14 mouse cellular contexts compared by ENCODE assay signal in the genomic region with DNA sequence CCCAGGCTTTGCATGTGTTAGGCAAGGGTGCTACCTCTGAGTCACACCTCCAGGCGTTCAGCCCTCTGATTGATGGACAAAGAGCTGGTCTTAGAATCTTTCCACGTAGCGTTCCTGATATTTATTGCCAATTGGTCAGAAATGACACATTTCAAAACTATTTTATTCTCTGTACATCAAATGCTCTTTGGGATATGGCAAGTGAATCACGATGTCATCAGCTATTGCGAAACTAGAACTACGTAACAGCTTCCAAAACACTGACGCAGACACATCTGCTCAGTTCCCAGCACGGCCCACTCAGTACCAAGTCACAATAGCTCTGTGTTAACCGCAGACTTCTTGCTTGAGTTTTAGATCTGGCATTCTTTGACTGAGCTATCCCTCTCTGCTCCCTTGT. TPM values are rescaled to one million over a fixed set of nuclear protein-coding genes. Genes with fewer than 3 reads are reported as not detected.
DNase-seq lines count a peak whose midpoint lies in the region.
"Had no signal": no experiment of that assay in that cellular context is flagged by ENCODE, and none has a peak within 500 bp of the region (broad histone marks: within the 10 kb centered on the region; RNA-seq: fewer than 3 reads in every experiment).

No protein-coding gene starts in this region.

- DNase-seq in adrenal gland, adult 2 months = peak; percentile 51
- no peak for DNase-seq in adrenal gland, postnatal 25 days
- peak; percentile 8 for DNase-seq in Muller cell, postnatal 12 days (ENCODE audit: inconsistent ontology term)
- peak; percentile 33 for DNase-seq in fat pad, adult 2 months (ENCODE audit: extremely low read depth, low read depth, low spot score)
- no peak for DNase-seq in MN1 (ENCODE audit: low spot score)
- DNase-seq in embryo, embryonic 9.5 days (ENCODE audit: extremely low spot score) = no peak
- DNase-seq in testis, postnatal 10 days (ENCODE audit: low spot score) = no peak
- DNase-seq: adrenal gland, postnatal 10 days; cerebellum, adult 11-12 months; cerebellum, adult 9-10 months; cerebellum, postnatal 25 days; gastrocnemius, postnatal 14 days; heart, postnatal 10 days; kidney, adult 18-20 months had no signal

RNA-seq across cellular contexts. Expression of a gene that starts 11.0 kb away (rescaled TPM):
- 10 to 100 TPM; 18.9 to 19.6 TPM for total RNA-seq in adrenal gland, adult 2 months (2021)
- 1.4 and 1.6 TPM in 2 replicates for polyA plus RNA-seq in adrenal gland, adult 2 months (2012; rRNA removed)
- 19.3 and 22.3 TPM in 2 replicates for total RNA-seq in adrenal gland, postnatal 25 days (2021)

RNA-seq across cellular contexts. Expression of a gene that starts 11.1 kb away (rescaled TPM):
- 1 to 10 TPM; 6.9 to 8.2 TPM for total RNA-seq in adrenal gland, adult 2 months (2021)
- polyA plus RNA-seq in adrenal gland, adult 2 months (2012; rRNA removed) = 6.8 and 7.7 TPM in 2 replicates
- total RNA-seq in adrenal gland, postnatal 25 days (2021) = 8.1 and 8.6 TPM in 2 replicates

Comparison
In these comparisons a context has a peak if more than half of its experiments do, and no peak if none do; other contexts are left out.
1. DNase-seq: peak in adrenal gland, adult 2 months (single experiment), Muller cell, postnatal 12 days (single experiment) and fat pad, adult 2 months (single experiment); none in adrenal gland, postnatal 25 days (single experiment), MN1 (single experiment), embryo, embryonic 9.5 days (single experiment) and testis, postnatal 10 days (single experiment).